Mouse (Mus musculus): ENCODE measurements around the gene Lonp1.
"Not testable (repeated sequence)": the region's sequence is repeated elsewhere in the genome, so short reads cannot be mapped to it uniquely, and the experiment has no call there.

The Lonp1 gene

DNA sequence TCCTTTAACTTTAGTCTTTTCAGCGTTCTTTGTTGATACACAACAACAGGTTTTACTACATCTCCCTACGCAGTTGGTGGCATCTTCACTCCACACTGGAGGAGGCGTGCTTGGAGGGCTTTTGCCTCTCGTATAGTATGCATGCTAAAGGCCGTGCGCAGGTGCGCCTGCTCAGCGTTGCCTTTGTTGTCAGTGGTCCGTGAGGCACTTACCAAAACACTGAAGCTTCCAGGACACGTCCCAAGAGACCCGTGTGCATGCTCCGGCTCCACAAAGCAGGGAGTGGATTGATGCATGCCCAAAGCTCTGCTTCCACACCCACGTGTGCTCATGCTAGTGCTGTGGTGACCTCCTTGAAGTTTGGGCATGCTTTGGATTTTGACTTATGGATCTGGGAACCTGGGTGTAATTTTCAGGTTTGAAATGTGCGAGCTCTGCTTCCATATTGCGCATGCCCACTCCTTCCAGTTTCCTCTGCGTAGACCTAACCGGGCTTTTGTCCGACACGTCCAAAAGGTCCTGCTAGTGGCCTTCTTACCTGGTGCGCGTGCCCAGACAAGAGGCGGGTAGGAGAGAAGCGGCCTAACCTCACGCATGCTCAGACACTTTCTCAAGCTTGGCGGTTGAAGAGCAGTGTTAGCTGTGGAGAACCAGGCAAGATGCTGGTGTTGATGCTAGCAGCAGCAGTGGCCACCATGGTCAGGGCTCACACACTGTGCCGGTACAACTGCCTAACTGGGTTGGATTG is 1.0 kb upstream of the Lonp1 start, which contains the start of gene Catsperd:
TSS of gene Catsperd (plus strand) at position 614 of the 748 bp plus-strand sequence.
- in situ Hi-C loops (cut with MboI; ENCODE audit: low sequenced_read_pairs) = no loop called here

DNA sequence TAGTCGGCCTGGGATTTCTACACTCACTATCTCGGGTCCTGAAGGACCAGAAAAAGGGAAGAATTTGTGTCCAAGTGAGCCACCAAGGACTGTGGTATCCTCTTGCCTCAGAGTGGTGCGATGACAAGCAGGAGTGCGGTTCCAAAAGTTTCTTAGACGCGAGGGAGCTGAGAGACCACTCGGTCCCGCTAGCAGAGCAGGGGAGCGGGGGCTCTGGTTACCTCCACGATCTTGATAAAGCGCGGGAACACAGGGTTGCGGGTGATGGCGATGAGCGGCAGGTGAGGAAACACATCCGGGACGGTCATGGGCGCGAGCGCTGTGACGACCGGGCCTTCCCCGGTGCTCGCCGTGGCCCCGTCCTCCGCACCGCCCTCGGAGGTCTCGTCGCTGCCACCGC is 427 bp downstream of the Lonp1 start:
- in situ Hi-C loops (cut with MboI; ENCODE audit: low sequenced_read_pairs) = no loop called here

DNA sequence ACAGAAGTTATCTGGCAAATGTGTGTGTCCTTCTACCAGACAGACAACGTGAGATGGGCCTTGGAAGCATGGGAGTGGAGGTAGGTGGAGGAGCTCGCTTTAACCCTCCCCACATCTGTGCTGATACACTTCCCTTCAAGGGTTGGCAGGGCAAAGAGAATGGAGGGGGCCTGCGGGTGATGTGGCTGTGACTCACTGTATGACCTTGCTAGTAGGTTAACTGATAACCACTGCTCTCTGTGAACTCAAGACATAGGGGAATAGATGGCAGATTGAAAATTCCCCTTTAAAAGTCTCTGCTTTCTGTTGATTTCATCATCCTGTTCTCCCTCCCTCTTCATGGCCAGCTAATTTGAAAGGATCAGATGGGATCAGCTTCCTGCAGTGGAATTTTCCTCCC is 1.2 kb downstream of the Lonp1 start:
- in situ Hi-C loops (cut with MboI; ENCODE audit: low sequenced_read_pairs) = no loop called here

DNA sequence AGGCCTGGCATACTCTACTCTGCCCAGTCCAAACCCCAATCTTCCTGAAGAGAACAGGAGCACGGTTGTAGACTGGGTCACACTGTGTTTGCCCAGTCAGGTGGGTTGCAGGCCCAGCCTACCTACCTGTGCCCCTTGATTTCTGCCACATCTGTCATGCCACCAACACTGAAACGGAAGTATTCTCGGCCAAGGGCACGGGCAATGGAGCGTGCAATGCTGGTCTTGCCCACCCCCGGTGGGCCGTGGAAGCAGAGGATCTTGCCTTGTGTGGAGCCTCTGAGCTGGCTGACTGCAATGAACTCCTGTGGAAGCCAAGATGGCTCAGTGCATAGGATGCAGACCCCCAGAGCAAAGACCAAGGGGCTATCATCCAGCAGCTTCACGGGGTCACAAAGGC is 9.1 kb downstream of the Lonp1 start:
- in situ Hi-C loops (cut with MboI; ENCODE audit: low sequenced_read_pairs) = no loop called here

DNA sequence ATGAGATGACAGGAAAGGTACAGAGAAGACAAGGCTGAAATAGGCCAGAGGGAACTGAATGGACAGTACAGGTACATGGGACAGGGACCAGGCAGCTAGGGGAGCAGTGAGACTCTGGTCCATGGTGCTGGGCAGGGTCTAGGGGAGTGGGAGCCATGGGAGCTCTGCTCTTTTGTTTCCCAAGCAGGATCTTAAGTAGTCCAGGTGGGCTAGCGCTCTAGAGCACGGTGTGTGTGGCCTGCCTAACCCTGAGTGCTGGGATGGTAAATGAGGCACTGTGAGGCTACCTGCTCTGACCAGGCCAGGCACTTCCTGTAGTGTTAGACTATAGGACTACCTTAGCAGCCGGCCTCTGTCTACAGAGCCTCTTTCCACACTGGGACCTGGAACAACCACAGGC is 10.0 kb downstream of the Lonp1 start:
- in situ Hi-C loops (cut with MboI; ENCODE audit: low sequenced_read_pairs) = no loop called here

DNA sequence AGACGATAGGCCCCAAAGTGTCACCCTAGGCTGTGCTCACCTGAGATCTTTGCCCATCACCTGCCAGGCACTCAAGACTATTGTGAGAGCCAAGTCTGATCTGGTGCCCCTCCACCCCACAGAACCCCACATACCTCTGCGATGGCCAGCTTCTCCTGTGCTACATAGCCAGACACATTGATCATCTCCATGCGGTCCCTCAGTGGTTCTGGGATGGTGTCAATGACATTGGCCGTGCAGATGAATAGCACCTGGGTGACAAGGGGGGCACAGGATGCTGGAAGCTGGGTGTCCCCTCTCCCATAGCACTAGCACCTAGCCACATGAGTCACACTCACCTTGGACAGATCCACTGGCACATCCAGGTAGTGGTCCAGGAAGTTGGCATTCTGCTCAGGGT is 10.9 kb downstream of the Lonp1 start:
- in situ Hi-C loops (cut with MboI; ENCODE audit: low sequenced_read_pairs) = no loop called here

DNA sequence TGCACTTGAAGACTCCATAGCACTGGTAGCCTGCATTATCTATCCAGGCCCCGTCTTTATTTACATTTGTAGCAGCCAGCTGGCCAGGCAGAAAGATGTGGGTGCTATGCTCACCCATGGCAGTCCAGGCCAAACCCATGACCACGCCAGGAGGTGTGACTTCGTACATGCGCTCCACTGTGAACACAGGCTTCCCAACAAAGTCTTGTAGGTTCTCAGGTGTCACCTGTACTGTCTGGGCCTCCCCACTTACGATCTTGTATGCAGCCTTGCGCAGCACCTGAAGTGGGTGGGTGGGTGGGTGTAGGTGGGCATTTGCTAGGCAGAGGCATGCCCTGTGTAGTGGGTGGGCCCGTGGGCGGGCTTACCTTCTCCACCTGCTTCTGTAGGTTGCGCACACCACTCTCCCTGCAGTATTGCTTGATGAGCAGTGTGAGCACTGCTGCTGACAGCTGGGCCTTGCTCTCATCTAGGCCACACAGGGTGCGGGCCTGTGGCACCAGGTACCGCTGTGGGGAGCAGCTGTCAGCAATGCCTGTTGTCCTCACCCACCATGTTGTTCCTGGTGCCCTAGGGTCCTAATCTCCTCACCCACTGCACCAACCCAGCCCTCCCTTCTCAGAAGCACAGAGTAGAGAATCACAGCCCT is 11.4 kb downstream of the Lonp1 start:
- in situ Hi-C loops (cut with MboI; ENCODE audit: low sequenced_read_pairs) = no loop called here

DNA sequence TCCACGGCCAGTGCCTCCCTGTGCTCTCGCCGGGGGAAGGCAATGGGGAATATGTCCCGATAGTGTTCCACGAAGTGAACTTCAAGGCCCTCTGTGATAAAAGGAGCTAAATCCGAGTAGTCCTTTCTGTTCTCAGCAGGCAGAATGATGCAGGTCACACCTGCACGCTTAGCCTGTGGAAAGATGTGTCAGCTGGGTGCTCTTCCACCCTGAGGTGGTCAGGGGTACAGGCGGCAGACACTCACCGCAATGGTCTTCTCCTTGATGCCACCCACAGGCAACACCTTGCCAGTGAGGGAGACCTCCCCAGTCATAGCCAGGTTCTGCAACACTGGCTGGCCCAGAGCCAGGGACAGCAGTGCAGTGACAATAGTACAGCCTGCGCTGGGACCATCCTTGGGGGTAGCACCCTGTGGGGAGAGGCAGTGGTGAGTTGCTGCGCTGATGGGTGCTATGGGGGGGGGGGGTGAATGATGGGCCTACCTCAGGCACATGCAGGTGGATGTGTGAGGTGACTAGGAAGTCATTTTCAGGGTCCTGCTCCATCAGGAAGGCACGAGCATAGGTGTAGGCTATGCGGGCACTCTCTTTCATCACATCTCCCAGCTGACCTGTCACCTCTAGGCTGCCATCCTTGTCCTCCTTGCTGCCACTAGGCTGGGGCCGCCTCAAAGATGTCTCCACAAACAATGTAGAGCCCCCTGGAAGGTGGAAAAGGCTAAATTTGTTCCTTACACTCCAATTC is 12.1 kb downstream of the Lonp1 start:
- in situ Hi-C loops (cut with MboI; ENCODE audit: low sequenced_read_pairs) = no loop called here

DNA sequence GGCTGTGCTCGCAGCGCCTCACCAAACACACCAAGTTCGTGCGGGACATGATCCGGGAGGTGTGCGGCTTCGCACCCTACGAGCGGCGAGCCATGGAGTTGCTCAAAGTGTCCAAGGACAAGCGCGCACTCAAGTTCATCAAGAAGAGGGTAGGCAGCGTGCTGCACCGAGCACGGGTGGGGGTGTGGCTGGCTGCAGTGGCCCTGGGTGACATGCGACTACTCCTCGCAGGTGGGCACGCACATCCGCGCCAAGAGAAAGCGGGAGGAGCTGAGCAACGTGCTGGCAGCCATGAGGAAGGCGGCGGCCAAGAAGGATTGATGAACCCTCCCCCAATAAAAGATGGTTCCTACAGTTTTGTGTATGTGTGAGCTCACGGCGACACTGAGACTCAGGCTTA is 12.8 kb downstream of the Lonp1 start:
- in situ Hi-C loops (cut with MboI; ENCODE audit: low sequenced_read_pairs) = not testable (repeated sequence)

DNA sequence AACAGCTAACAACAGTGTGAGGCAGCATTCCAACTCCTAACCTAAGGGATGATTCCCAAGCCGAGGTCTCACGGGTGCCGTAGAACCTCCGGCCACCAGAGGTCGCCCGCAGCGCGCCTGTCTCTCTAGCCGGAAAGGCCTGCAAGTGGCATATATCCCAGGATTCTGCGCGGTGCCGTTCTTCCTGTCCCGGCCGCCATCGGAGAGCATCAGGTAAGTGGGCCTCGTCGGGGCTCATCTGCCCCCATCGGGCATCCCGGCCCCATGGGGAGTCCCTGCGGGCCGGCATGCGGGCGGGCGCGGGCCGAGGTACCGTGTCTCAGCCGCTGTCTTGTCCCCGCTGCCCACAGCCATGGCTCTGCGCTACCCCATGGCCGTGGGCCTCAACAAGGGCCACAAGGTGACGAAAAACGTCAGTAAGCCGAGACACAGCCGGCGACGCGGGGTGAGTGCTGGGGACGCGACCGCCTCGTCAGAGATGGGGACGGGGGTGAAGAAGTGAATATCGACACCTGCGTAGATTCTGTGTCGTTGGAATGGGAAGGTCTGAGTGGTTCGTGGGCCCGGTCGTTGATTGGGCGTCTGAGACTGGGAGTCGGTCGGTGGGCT is 13.3 kb downstream of the Lonp1 start, which contains the start of gene Rpl36:
TSS of gene Rpl36 (plus strand) at position 181 of the 609 bp plus-strand sequence.
- in situ Hi-C loops (cut with MboI; ENCODE audit: low sequenced_read_pairs) = no loop called here

DNA sequence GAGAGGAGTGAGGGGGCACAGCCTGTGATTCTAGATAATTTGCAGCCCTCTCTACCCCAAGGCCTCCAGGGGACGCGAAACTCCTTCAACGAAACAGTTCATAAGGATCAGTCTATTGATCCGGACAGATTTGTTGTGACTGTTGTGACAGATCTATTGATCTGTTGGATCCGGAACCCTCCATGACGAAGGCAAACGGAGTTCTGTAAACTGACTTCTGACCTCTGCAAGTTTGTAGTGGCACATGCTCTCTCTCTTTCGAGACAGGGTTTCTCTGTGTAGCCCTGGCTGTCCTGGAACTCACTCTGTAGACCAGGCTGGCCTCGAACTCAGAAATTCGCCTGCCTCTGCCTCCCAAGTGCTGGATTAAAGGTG is 14.1 kb downstream of the Lonp1 start:
- in situ Hi-C loops (cut with MboI; ENCODE audit: low sequenced_read_pairs) = not testable (repeated sequence)

DNA sequence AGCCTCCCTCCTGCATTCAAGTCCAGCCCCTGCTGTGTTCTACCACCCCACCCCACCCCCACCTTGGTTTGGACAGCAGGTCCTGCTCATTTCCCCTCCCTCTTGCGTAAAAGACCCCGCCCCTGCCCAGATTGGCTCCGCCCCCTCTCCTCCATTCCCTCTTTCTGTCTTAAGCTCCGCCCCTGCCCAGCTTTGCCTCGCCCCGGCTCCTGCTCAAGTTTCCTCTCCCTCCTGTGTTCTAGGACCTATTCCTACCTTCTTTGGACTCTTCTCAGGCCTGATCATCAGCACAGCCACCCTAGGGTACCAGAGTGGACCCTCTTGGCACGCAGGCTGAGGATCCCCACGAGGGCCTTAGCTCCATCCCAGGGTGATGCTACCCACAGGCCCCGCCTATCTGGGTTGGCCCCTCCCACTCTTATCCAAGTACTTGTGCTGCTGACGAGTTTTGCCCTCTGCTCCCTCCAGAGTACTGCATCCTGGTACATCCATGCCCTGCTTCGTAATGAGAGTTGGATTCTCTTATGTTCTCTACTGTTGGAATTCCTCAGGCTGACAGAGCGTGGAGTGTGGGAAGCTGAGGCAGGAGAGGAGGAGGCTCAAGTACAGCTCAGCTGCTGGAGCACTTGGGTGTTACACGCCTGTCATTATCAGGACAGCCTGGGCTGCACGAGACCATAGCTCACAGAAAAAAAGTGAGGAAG is 14.7 kb downstream of the Lonp1 start:
- in situ Hi-C loops (cut with MboI; ENCODE audit: low sequenced_read_pairs) = no loop called here

DNA sequence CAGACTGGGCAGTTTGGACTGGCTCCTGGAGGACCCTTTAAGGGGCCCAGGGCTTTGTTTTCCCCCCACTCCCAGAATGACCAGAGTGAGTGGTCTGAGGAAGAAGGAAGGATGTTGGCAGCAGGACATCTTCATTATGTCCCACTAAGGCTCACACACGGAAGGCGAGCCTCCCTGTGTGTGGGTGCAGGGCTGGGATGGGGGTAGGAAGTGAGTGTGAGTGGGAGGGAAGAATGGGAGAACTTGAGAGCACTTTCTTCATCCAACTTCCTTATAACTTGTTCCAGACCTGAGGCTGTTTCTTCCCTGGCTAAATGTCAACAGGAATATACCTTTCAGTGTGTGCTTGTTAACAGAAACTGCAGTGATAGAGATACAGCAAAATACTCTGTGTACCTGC is 15.4 kb downstream of the Lonp1 start:
- in situ Hi-C loops (cut with MboI; ENCODE audit: low sequenced_read_pairs) = no loop called here

DNA sequence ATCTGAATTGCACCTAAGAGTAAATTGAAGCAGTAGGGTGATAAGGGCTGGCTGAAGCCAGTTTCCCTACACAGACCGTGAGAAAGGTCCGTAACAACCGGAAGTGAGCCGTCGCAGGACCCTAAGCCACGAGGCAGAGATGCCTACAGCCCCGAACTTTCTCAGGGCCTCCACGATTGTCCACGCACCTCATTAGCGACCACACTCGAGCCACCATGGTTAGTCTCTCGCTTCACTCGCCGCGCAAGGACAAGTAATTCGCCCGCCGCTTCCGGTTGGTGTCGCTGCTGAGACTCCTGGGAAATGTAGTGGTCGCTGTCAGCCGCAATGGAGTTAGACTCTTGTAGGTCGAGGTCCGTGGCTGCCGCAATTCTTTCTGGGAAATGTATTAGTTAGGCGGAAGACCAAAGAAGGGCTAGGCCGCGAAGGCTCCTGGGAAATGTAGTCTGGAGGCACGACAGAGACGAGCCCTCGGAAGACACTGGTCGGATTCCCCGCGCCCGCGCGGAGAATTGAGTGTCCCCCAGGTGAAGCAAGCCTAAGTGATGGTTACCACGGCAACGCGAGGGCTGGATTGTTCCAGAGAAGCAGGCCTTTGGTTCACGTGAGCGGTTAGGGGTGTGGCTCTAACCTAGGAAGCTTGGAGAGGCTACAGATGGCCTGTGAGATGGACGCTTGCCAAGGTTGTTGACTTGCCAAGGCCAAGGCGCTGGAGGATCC is 17.1 kb downstream of the Lonp1 start, which contains the start of gene 2410015M20Rik:
TSS of gene 2410015M20Rik (minus strand) at position 320 of the 720 bp plus-strand sequence.
- in situ Hi-C loops (cut with MboI; ENCODE audit: low sequenced_read_pairs) = no loop called here

DNA sequence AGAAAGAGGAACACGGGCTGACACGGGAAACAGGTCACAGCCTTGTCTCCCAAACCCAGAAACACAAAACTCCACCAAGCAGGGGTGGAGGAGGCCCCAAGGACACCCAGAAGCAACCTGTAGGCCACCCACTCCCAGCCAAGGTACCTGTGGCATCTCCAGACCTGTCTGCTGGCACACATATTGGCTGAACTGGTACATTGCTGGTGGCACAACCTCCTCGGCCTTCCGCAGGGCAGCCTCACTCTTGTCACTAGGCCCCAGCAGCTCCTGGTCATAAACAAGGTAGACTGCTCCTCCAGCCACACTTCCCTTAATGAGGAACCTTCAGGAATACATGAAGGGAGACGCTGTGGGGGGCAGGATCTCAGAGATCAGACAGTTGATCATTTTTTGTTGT is 18.0 kb downstream of the Lonp1 start:
- in situ Hi-C loops (cut with MboI; ENCODE audit: low sequenced_read_pairs) = no loop called here

DNA sequence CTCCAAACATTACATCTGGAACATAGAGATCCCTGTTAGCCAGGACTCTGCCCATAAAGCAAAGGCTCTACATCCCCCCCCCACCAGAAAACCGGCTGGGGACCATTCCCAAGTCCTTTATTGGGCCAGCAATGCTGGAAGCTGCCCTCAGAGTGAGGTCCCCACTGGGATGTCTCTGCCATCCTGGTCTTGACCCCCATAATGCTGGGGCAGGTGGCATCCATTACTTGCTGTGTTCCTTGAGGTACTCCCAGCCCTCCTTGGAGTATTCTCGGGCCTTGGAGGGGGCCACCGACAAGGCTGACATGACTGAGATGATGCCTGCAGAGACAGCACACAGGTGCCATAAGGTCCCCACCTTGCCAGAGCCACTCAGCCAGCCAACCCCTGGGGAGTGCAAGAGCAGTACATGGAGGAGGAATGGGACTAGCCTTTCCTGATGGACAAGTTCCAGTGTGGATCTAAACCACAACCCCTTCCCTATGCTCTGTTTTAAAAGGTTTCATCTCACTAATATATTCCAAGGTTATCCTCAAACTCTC is 19.1 kb downstream of the Lonp1 start:
- in situ Hi-C loops (cut with MboI; ENCODE audit: low sequenced_read_pairs) = no loop called here

DNA sequence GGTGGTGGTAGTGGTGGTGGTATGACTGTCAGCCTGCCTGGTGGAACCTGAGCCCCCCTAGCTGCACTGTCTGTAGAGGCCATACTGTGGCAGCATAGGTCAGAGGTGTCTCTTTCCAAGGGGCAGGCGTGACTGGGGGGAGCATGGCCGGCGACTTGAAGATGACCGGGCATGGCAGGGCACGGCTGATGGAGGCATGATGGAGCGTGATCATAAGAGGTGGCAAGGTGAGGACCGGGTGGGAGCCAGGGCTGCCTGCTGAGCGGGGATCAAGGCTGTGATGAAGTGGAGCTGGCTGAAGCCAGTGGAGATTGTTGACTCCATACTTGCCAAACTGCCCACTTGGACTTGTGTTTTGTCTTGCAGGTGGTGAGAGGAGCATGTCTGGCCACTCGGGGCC is 21.3 kb downstream of the Lonp1 start:
- in situ Hi-C loops (cut with MboI; ENCODE audit: low sequenced_read_pairs) = no loop called here

DNA sequence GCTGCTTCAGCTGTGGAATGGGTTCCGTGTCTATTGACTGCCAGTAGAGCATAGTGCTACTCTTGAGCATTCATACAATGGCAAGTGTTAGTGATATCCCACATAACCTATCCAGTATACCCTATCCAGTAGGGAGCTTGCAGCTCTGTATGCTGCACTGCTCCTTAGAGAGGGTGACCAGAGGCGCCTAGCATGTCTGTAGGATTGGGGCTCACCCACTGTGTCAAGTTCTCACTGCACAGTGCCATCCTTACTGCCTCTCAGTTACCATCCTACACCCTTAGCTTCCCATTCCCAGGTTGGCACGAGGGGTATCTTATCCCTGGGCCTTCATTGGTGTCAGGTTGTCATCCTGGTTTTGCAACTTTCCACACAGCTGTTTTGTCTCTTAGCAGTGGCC is 22.3 kb downstream of the Lonp1 start:
- in situ Hi-C loops (cut with MboI; ENCODE audit: low sequenced_read_pairs) = no loop called here

DNA sequence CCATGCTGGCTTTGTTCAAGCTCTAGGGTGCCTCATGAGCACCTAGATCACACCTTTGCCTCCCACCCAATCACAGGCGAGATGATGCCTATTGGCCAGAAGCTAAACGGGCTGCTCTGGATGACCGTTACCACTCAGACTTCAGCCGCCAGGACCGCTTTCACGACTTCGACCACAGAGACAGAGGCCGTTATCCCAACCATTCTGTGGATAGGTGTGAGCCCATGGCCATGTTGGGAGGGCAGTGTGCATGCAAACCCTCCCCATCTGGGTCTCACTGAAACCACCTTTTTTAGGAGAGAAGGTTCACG is 22.7 kb downstream of the Lonp1 start:
- in situ Hi-C loops (cut with MboI; ENCODE audit: low sequenced_read_pairs) = no loop called here
